Mouse (Mus musculus): ENCODE measurements around the gene Orc5. TPM values are rescaled to one million over a fixed set of nuclear protein-coding genes. Genes with fewer than 3 reads are reported as not detected.

Gene Orc5
- polyA plus RNA-seq, 1 experiment, result 4.1 TPM

DNA sequence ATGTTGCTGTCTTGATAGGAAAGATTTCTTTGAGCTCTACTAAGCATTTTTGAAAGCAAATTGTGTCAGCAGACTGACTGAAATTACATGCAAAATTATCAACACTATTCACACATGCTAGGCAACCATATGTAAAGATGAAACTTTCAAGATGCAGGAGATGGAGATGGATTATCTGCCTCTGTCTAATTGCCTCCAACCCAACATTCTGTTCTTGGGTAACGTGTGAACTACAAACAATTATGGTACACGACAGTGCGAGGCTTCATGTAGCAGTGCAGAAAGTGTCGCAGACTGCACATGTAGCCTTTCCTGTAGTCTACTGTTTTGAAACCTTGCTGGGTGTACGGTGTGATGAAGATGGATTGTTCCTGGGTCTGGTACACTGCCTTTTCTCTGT, 67.7 kb downstream of the Orc5 start:
- no peak for TF ChIP-seq GATA1 (IDR thresholded peaks at IDR 0.05; ENCODE audit: low read length)

DNA sequence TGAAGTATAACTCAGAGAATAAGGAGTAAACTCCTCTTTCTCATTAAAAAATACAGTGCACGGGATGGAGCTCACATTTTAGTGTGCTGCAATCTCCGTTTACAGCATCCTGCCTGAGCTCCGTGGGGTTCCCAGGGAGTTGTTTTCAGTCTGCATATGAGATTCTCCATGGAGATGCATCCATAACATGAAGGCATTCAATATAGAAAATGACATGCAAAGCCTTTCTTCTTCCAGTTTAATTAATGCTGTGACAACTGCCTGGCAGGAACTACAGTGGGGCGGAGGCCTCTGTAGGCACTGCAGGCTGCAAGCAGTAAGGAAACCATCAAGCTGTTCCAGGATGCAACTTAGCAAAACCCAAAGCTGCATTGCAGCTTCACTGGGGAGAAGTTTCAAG, 79.0 kb downstream of the Orc5 start:
- no peak for TF ChIP-seq GATA1 (IDR thresholded peaks at IDR 0.05; ENCODE audit: low read length)

DNA sequence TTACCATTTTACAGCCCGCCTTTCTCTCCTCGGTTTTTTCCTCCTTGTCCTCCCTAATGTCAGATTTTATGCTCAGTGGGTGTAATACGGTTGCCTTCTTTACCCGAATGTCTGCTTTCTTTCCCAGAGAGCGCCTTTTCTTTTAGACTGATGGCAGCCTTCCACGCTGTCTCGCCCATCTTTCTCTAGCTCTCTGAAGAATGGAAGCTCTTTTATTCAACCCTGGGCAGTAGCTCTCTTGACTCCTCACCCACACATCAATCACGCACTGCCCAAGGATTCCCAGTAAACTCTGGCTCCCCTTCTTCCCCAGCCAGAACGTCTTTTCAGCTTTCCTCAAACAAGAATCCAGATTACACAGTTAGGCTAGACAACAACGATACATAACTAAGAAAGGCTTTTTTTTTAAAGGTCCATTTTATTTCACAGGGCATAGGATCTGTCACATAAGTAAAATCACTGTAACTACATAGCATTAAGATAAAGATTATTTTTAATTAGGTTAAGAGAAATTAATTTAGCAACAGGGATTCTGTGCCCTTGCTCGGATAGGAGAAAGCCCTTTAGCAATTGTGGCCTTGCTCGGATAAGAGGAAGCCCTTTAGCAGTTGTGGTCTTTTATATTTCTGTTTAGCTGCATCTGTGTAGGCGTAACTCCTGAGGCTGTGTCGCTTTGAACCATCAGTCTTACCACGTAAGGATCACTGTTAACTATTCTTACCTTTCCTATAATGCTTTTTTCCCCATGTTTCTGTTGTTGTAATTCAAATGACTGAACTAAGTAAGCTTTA, 97.2 kb downstream of the Orc5 start:
- TF ChIP-seq GATA1 (IDR thresholded peaks at IDR 0.05; ENCODE audit: low read length), result no peak

DNA sequence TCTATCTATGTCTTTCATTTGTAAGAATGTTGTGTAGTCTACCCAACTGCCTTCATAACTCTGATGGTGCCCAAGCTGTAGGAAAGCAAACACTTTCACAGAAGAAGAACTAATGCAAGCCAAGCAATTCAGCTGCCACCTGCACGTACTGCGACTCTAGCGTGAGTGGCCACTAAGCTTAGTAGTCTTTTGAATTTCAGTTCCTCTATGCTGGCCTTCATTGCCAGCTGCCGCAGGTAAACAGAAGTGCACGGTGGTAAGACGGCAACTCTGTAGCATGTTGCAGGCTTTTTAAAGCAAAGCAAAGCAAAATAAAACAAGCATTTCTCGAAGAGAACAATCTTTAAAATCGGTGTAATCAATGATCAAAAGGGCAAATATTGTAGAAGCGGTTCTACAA, 97.8 kb downstream of the Orc5 start:
- TF ChIP-seq GATA1 (IDR thresholded peaks at IDR 0.05; ENCODE audit: low read length), result no peak

DNA sequence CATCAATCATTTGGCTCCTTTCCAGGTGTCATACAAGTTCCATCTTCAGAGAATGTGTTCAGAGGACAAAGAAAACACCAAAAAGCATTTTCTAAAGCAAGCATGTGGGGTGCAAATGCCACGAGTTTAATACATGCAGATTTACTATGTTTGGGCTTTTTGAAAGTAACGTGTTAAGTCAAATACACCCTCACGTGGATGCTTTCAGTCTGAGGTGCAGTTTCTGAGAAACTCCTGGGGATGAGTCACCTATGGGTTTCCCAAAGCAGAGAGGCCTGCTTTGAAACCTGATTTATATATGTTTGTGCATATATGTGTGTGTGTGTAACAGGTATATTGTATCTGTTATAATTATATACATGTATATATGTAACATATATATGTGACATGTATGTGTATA, 98.5 kb downstream of the Orc5 start:
- TF ChIP-seq GATA1 (IDR thresholded peaks at IDR 0.05; ENCODE audit: low read length), result no peak

DNA sequence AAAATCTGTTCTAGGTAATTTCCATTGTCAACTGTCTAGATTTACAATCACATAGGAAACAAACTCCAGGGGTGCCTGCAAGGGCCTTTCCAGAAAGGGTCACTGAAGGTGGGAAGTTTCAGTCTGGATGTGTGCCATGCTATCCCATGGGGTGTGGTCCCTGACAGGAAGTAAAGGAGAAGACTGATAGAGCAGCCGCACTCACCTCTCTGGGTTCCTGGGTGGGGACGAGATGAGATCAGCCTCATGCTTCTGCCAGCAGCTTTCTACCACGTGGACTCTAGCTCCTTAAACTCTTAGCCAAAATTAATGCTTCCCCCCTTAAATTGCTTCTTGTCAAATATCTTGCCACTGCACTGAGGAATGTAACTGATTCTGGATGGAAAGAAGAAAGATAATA, 100.7 kb downstream of the Orc5 start:
- no peak for TF ChIP-seq GATA1 (IDR thresholded peaks at IDR 0.05; ENCODE audit: low read length)

Other genes with a start within 250 kb of the Orc5 start
- gene Reln, start 205.7 kb downstream of the Orc5 start, polyA plus RNA-seq (2012), result 0.05 TPM in 1 of 2 replicates, not detected in the other
- 0.02 TPM in 1 of 2 replicates, not detected in the other for gene Lhfpl3, start 195.6 kb upstream of the Orc5 start, polyA plus RNA-seq (2012)

Measured in G1E-ER4 (cell line).